Mouse (Mus musculus) liver, postnatal 0 days (tissue): ENCODE measurements around the gene Arhgap22. TPM values are rescaled to one million over a fixed set of nuclear protein-coding genes. Genes with fewer than 3 reads are reported as not detected.

ENCODE experiments used
- ATAC-seq: fragments of 200-750 bp; cut with Nextera tagmentation; 2 replicates; pipeline ENCODE4 v1.8.0; 2017; ENCODE audit warnings: mild to moderate bottlenecking, moderate library complexity
- DNase-seq: peaks from one replicate; pipeline ENCODE4 v3.0.0-alpha.2; 2016
- H3K27ac ChIP-seq: fragments of 300-500 bp; sonication (generic); 2 replicates; pipeline ENCODE4 v1.5.1; 2014; ENCODE audit warnings: antibody characterized with exemption, moderate library complexity, mild to moderate bottlenecking, low read depth
- H3K27me3 ChIP-seq: fragments of 300-500 bp; sonication (generic); 2 replicates; pipeline ENCODE4 v1.6.1; 2014; ENCODE audit warnings: low read length, control low read depth, mixed read lengths; ENCODE audit not compliant: insufficient read depth
- H3K36me3 ChIP-seq: fragments of 300-500 bp; sonication (generic); replicated peaks from 2 replicates; pipeline ENCODE4 v1.6.1; 2014; ENCODE audit warnings: mild to moderate bottlenecking, control low read depth, low read length, moderate library complexity, mixed read lengths; ENCODE audit not compliant: insufficient read depth
- H3K4me1 ChIP-seq: fragments of 300-500 bp; sonication (generic); 2 replicates; pipeline ENCODE4 v1.6.1; 2014; ENCODE audit warnings: antibody characterized with exemption, mild to moderate bottlenecking, control low read depth; ENCODE audit not compliant: insufficient read depth
- H3K4me2 ChIP-seq: fragments of 300-500 bp; sonication (generic); 2 replicates; pipeline ENCODE4 v1.6.1; 2014; ENCODE audit warnings: low read depth, mild to moderate bottlenecking, low read length, moderate library complexity, mixed read lengths
- H3K4me3 ChIP-seq: fragments of 300-500 bp; sonication (generic); 2 replicates; pipeline ENCODE4 v1.5.1; 2014; ENCODE audit warnings: low read depth, low read length
- H3K9ac ChIP-seq: fragments of 300-500 bp; sonication (generic); replicated peaks from 2 replicates; pipeline ENCODE4 v1.6.1; 2014; ENCODE audit warnings: mild to moderate bottlenecking, moderate library complexity
- H3K9me3 ChIP-seq: fragments of 300-500 bp; sonication (generic); 2 replicates; pipeline ENCODE4 v1.6.1; 2016; ENCODE audit warnings: mild to moderate bottlenecking, control low read depth, low read length, mixed read lengths
- CTCF ChIP-seq: sonication (generic); IDR thresholded peaks from 2 replicates; pipeline ENCODE4 v1.5.1; 2016; ENCODE audit warnings: antibody characterized with exemption, low read depth
- EP300 ChIP-seq: IDR thresholded peaks from 2 replicates; pipeline ENCODE4 v1.6.1; 2016; ENCODE audit warnings: antibody characterized with exemption, low read depth, mild to moderate bottlenecking
- WGBS: fragments of 180-500 bp; shearing (Covaris S2); extraction: QIAGEN DNeasy Blood & Tissue Kit; methylation state at CpG from one replicate; pipeline ENCODE4 v1.1.7; 2014; ENCODE audit not compliant: insufficient replicate concordance; 5-methylcytosine and 5-hydroxymethylcytosine counted together
- polyA plus RNA-seq: library from polyadenylated mRNA; unstranded; fragments of >200 nt; fragmentation: Nextera tagmentation; extraction: Ambion mirVana; gene quantifications from 2 replicates; pipeline ENCODE4 v1.2.1, GENCODE M21; 2015

The Arhgap22 gene
- polyA plus RNA-seq, 1 experiment from 2014 or later = 0.73 TPM

GRCm38 (mm10) chr14:33331627-33332026, 117.8 kb downstream of the Arhgap22 start:
- no peaks in the 10 kb centered on the region for H3K4me1 ChIP-seq
- no peak for ATAC-seq

GRCm38 (mm10) chr14:33333833-33334232, 120.0 kb downstream of the Arhgap22 start:
- ATAC-seq = no peak
- Histone ChIP-seq H3K4me1 (no peaks in the 10 kb centered on the region), H3K4me2 (no peak overlapping the region), H3K4me3 (no peak overlapping the region), H3K27me3 (no peaks in the 10 kb centered on the region), H3K27ac (no peak overlapping the region), H3K9ac (no peak overlapping the region), H3K36me3 (no peaks in the 10 kb centered on the region), H3K9me3 (no peaks in the 10 kb centered on the region)
- TF ChIP-seq EP300 = no peak
- peak; percentile 79 for TF ChIP-seq CTCF
- WGBS = 64% methylated on average over 4 of the region's 4 CpGs
- peak; percentile 57 for DNase-seq

More at GRCm38 (mm10) chr14:33331627-33332026, 117.8 kb downstream of the Arhgap22 start:
- Histone ChIP-seq H3K9me3 (no peaks in the 10 kb centered on the region), H3K27ac (no peak overlapping the region), H3K4me2 (no peak overlapping the region), H3K4me3 (no peak overlapping the region), H3K9ac (no peak overlapping the region), H3K27me3 (no peaks in the 10 kb centered on the region), H3K36me3 (no peaks in the 10 kb centered on the region)
- DNase-seq = no peak
- TF ChIP-seq EP300 (no peak), CTCF (no peak)
- WGBS = 61% methylated on average over 4 of the region's 4 CpGs

GRCm38 (mm10) chr14:33334402-33334801, 120.6 kb downstream of the Arhgap22 start:
- DNase-seq (no peak), ATAC-seq (no peak)
- TF ChIP-seq EP300 = no peak
- no peak for TF ChIP-seq CTCF
- Histone ChIP-seq H3K9me3 (no peaks in the 10 kb centered on the region), H3K36me3 (no peaks in the 10 kb centered on the region), H3K4me1 (no peaks in the 10 kb centered on the region), H3K4me3 (no peak overlapping the region), H3K4me2 (no peak overlapping the region), H3K9ac (no peak overlapping the region), H3K27me3 (no peaks in the 10 kb centered on the region), H3K27ac (no peak overlapping the region)
- WGBS = 59% methylated on average over 4 of the region's 4 CpGs

- 65% methylated on average over 6 of the region's 6 CpGs for WGBS
Observed at GRCm38 (mm10) chr14:33335733-33336132, 121.9 kb downstream of the Arhgap22 start.

GRCm38 (mm10) chr14:33338684-33339083, 124.9 kb downstream of the Arhgap22 start:
- TF ChIP-seq CTCF (peak; percentile 32), EP300 (no peak)
- Histone ChIP-seq H3K4me3 (no peak overlapping the region), H3K27me3 (no peaks in the 10 kb centered on the region), H3K27ac (no peak overlapping the region), H3K9ac (no peak overlapping the region), H3K4me1 (no peaks in the 10 kb centered on the region), H3K9me3 (no peaks in the 10 kb centered on the region), H3K36me3 (no peaks in the 10 kb centered on the region), H3K4me2 (no peak overlapping the region)
- WGBS = 59% methylated on average over 5 of the region's 5 CpGs
- ATAC-seq (no peak), DNase-seq (no peak)

More at GRCm38 (mm10) chr14:33335733-33336132, 121.9 kb downstream of the Arhgap22 start:
- TF ChIP-seq CTCF = no peak
- no peak for TF ChIP-seq EP300
- Histone ChIP-seq H3K4me1 (no peaks in the 10 kb centered on the region), H3K36me3 (no peaks in the 10 kb centered on the region), H3K9me3 (no peaks in the 10 kb centered on the region), H3K4me3 (no peak overlapping the region), H3K4me2 (no peak overlapping the region), H3K9ac (no peak overlapping the region), H3K27me3 (no peaks in the 10 kb centered on the region), H3K27ac (no peak overlapping the region)
- ATAC-seq = no peak
- DNase-seq = no peak

- no peak overlapping the region for H3K27ac ChIP-seq
- no peaks in the 10 kb centered on the region for H3K27me3 ChIP-seq
- no peak overlapping the region for H3K4me3 ChIP-seq
- no peak for ATAC-seq
- H3K4me2 ChIP-seq = no peak overlapping the region
- no peak for TF ChIP-seq EP300
- TF ChIP-seq CTCF = no peak
- 76% methylated on average over 14 of the region's 14 CpGs for WGBS
- no peaks in the 10 kb centered on the region for H3K36me3 ChIP-seq
- no peaks in the 10 kb centered on the region for H3K9me3 ChIP-seq
- no peak for DNase-seq
- H3K4me1 ChIP-seq = no peaks in the 10 kb centered on the region
- no peak overlapping the region for H3K9ac ChIP-seq
Observed at GRCm38 (mm10) chr14:33343131-33343725, 129.4 kb downstream of the Arhgap22 start.

GRCm38 (mm10) chr14:33346546-33346945, 132.7 kb downstream of the Arhgap22 start:
- no peak overlapping the region for H3K9ac ChIP-seq
- H3K4me1 ChIP-seq = no peaks in the 10 kb centered on the region
- H3K36me3 ChIP-seq = no peaks in the 10 kb centered on the region
- no peak for TF ChIP-seq CTCF
- H3K4me3 ChIP-seq = no peak overlapping the region
- H3K9me3 ChIP-seq = no peaks in the 10 kb centered on the region
- no peak overlapping the region for H3K4me2 ChIP-seq
- 55% methylated on average over 6 of the region's 6 CpGs for WGBS
- ATAC-seq (no peak), DNase-seq (no peak)
- no peak overlapping the region for H3K27ac ChIP-seq
- peaks cover 16% of the 10 kb centered on the region for H3K27me3 ChIP-seq
